Mouse (Mus musculus) midbrain, embryonic 16.5 days (tissue): ENCODE results near the gene Pink1. TPM values are rescaled to one million over a fixed set of nuclear protein-coding genes. Genes with fewer than 3 reads are reported as not detected.

Experiments
- ATAC-seq: fragments of 200-750 bp; cut with Nextera tagmentation; 2 replicates; pipeline ENCODE4 v1.8.0; 2017; ENCODE audit warnings: moderate TSS enrichment
- H3K27ac ChIP-seq: fragments of 300-500 bp; sonication (generic); 2 replicates; pipeline ENCODE4 v1.5.1; 2014; ENCODE audit warnings: mild to moderate bottlenecking, low read length, mixed read lengths
- H3K27me3 ChIP-seq: fragments of 300-500 bp; sonication (generic); 2 replicates; pipeline ENCODE4 v1.6.1; 2014; ENCODE audit warnings: low read depth, low read length, mixed read lengths; ENCODE audit not compliant: control insufficient read depth, insufficient read depth
- H3K36me3 ChIP-seq: fragments of 300-500 bp; sonication (generic); 2 replicates; pipeline ENCODE4 v1.6.1; 2014; ENCODE audit warnings: mild to moderate bottlenecking, low read length, moderate library complexity, mixed read lengths; ENCODE audit not compliant: control insufficient read depth, insufficient read depth
- H3K4me1 ChIP-seq: fragments of 300-500 bp; sonication (generic); 2 replicates; pipeline ENCODE4 v1.6.1; 2014; ENCODE audit warnings: mild to moderate bottlenecking, low read length, mixed read lengths; ENCODE audit not compliant: control insufficient read depth, insufficient read depth
- H3K4me2 ChIP-seq: fragments of 300-500 bp; sonication (generic); 2 replicates; pipeline ENCODE4 v1.6.1; 2014; ENCODE audit warnings: mild to moderate bottlenecking, low read length, mixed read lengths
- H3K4me3 ChIP-seq: fragments of 300-500 bp; sonication (generic); 2 replicates; pipeline ENCODE4 v1.5.1; 2014; ENCODE audit warnings: low read depth, mild to moderate bottlenecking, low read length, moderate library complexity, mixed read lengths
- H3K9ac ChIP-seq: fragments of 300-500 bp; sonication (generic); 2 replicates; pipeline ENCODE4 v1.6.1; 2014; ENCODE audit warnings: low read depth, low read length, mixed read lengths
- H3K9me3 ChIP-seq: fragments of 300-500 bp; sonication (generic); replicated peaks from 2 replicates; pipeline ENCODE4 v1.6.1; 2014; ENCODE audit warnings: mild to moderate bottlenecking, low read length, mixed read lengths; ENCODE audit not compliant: control insufficient read depth, poor library complexity, severe bottlenecking
- WGBS: fragments of 180-500 bp; shearing (Covaris S2); extraction: QIAGEN DNeasy Blood & Tissue Kit; methylation state at CpG from one replicate; pipeline ENCODE4 v1.1.7; 2014; 5-methylcytosine and 5-hydroxymethylcytosine counted together
- polyA plus RNA-seq: library from polyadenylated mRNA; unstranded; fragments of >200 nt; fragmentation: Nextera tagmentation; extraction: Ambion mirVana; gene quantifications from 2 replicates; pipeline ENCODE4 v1.2.1, GENCODE M21; 2015

The Pink1 gene
- polyA plus RNA-seq = 95.4 and 103 TPM in 2 replicates

DNA sequence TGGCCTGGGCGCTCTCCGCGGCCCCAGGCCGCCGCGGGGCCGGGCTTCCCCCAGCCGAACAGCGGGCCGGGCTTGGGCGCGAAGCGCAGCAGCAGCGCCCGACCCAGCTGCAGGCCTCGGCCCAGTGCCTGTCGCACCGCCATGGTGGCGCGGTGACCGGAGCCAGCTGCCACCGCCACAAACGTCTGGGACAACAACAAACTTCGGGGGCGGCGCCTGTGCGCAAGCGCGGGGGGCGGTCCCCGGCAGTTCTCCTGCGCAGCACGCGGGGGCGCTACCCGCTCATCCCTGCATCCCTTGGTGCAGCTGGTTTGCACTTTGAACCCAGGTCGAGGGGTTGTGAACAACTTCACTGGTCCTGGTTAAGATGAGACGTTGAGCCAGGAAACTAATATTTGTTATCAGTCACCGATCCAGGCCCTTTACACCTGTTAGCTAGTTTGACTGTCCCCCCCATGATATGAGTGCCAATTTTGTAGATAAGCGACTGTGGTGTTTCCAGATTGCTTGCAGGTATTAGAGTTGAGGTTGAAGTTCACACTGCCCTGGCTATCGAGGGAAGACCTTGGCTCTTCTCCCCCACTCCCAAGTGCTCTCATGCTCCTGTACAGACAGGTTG lies at the start of gene Pink1:
Gene Pink1 (minus strand): TSS at position 231 of the 619 bp plus-strand sequence.
- Histone ChIP-seq H3K4me3 (peak within 1 kb of the TSS; percentile 89), H3K4me2 (peak within 1 kb of the TSS; percentile 61), H3K4me1 (peaks cover 26% of the 10 kb centered on the region), H3K27ac (peak within 1 kb of the TSS; percentile 91), H3K9ac (peak within 1 kb of the TSS; percentile 93), H3K36me3 (no peaks in the 10 kb centered on the region), H3K27me3 (no peaks in the 10 kb centered on the region), H3K9me3 (no peaks in the 10 kb centered on the region)
- 2% methylated on average over 41 of the region's 41 CpGs for WGBS
- peak; percentile 61; the same call in 1 of the 2 replicates for ATAC-seq

- no peak overlapping the region for H3K4me2 ChIP-seq
These were observed 49.0 kb upstream of the Pink1 start for GRCm38 (mm10) chr4:138375117-138375516.

DNA sequence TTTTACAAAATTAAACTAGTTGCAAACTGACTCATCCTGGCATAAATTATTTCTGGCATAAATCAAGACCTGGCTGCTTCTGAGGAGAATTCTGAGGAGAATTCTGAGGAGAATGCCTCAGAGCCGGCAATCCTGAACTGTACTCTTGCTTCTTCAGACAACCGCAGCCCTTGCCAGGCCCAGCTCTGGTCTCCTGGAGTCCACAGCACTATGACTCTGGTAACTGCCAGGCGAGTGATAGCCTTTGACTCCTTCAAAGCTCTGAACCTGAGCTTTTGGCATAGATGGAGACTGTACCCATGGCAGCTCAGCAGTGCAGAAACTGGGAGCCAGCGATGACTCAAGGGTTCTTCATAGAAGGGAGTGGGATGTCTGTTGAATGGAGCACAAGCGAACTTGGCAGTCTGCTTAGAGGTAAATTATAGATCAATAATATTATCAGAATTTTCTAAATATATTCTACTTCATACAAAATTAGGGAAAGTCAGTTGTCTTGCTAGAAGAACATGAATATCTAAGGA lies 44.9 kb upstream of the Pink1 start:
- H3K4me1 ChIP-seq = peaks cover 5% of the 10 kb centered on the region; the same call in 1 of the 2 replicates
- peaks cover 9% of the 10 kb centered on the region for H3K27me3 ChIP-seq
- H3K4me3 ChIP-seq = no peak overlapping the region
- H3K9ac ChIP-seq = no peak overlapping the region
- 84% methylated on average over 5 of the region's 5 CpGs for WGBS
- ATAC-seq = no peak
- H3K27ac ChIP-seq = no peak overlapping the region
- no peaks in the 10 kb centered on the region for H3K9me3 ChIP-seq
- no peak overlapping the region for H3K4me2 ChIP-seq
- no peaks in the 10 kb centered on the region for H3K36me3 ChIP-seq

More at GRCm38 (mm10) chr4:138375117-138375516, 49.0 kb upstream of the Pink1 start:
- Histone ChIP-seq H3K9ac (no peak overlapping the region), H3K9me3 (no peaks in the 10 kb centered on the region), H3K36me3 (no peaks in the 10 kb centered on the region), H3K4me1 (peaks cover 11% of the 10 kb centered on the region), H3K4me3 (no peak overlapping the region), H3K27me3 (no peaks in the 10 kb centered on the region), H3K27ac (no peak overlapping the region)
- no peak for ATAC-seq
- WGBS = 87% methylated on average over 3 of the region's 3 CpGs

DNA sequence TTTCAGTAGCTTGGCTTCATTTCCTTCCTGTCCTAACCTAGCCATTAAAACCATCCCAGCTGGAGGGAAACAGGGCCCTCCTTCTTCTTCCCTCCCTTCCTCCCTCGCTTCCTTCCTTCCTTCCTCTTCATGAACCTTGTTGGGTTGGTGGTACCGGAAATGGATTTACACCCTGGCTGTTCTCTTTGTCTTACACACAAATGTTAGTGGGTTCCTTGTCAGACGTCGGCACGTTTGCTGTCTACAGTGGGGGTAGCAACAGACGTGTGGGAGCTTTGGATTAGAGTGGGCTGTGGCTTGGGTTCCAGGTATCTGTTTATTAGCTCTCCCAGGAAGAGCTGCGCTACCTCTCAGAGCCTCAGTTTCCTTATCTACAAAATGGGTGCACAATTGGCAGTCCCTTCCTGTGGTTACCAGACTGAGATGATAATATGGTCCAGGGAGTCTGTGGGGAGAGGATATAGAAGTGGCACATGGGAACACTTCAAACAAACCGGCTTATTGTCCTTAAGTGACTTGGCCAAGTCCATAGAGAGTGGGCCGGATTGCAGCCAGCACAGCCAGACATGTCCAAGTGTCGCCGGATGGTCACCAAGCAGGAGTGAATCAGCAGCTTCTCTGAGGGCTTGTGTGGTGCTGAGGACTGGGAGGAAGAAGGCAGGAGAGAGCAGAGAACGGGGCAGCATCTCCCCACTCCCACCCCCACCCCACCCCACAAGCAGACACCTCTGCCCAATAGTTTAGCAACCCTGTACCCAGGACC lies 42.6 kb upstream of the Pink1 start:
- Histone ChIP-seq H3K9ac (no peak overlapping the region), H3K4me1 (peaks cover 5% of the 10 kb centered on the region; the same call in 1 of the 2 replicates), H3K36me3 (no peaks in the 10 kb centered on the region), H3K27ac (no peak overlapping the region), H3K4me2 (no peak overlapping the region), H3K9me3 (no peaks in the 10 kb centered on the region), H3K27me3 (peaks cover 9% of the 10 kb centered on the region), H3K4me3 (no peak overlapping the region)
- 90% methylated on average over 12 of the region's 12 CpGs for WGBS
- no peak for ATAC-seq

DNA sequence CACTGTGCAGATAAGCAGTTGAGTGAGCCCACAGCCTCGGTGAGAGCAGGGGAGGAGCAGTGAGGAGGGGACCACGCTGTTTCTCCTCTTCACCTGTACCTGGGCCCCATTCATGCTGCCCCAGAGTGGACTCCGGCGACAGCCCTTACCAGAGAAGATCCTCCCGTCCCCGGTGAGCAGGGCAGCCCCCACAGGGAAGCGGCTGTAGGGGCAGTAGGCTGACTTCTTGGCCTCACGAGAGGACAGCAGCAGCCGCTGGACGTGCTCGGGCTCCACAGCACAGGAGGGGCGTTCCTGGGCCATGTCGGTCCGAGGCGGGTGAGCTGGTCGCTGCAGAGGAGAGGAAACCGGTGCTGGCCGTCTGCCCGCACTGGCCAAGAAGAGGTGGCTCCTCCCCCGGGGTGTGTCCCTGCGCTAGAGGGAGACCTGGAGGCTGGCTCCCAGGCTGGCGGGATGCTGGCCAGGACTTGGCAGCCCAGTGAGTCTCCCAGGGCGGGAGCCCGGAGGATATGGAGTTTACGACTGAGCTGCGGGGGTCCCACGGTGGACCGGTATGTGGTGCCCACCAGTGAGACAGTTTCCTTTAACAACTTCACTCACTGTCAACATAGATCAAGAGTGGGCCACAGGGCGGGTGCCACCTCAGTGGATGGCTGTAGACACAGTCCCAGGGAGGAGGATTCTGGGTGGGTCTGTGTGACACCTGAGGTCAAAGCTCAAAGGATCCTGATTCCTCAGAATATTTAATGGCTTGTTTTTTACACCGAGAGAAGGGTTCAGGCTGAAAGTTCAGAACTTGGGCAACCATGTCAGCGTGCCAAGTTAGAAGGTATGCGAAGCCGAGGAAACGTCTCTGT lies 41.8 kb upstream of the Pink1 start, which contains the start of gene Cda:
Gene Cda (minus strand): TSS at position 352 of the 857 bp plus-strand sequence.
- Histone ChIP-seq H3K27ac (no peak within 1 kb of the TSS), H3K4me2 (peak within 1 kb of the TSS; percentile 56), H3K36me3 (no peaks in the 10 kb centered on the region), H3K27me3 (peaks cover 9% of the 10 kb centered on the region), H3K4me1 (peaks cover 5% of the 10 kb centered on the region; the same call in 1 of the 2 replicates), H3K9me3 (no peaks in the 10 kb centered on the region), H3K9ac (peak within 1 kb of the TSS; percentile 49; the same call in 1 of the 2 replicates), H3K4me3 (peak within 1 kb of the TSS; percentile 31)
- WGBS = 10% methylated on average over 34 of the region's 34 CpGs
- 0 out of 2 replicates have a peak, but pooled peaks have one; percentile 42 for ATAC-seq

DNA sequence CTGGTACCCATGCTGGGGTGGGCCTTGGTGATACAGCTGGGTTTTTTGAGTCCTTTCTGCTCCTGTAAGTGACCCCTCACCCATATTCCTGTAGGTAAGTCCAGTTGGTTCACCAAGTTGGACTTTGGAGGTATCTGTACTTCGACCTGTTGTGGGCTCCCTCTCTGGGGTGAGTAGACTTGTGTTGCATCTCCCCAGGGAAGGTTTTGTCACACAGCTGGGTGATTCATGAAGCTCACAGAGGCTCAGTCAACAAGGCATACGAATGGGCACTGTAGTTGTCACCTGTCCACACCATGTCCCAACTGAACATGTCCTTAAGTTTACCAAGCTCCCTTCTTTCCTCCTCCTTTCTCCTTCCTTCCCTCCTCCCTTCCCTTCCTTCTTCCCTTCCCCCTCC lies 40.5 kb upstream of the Pink1 start:
- H3K9me3 ChIP-seq = no peaks in the 10 kb centered on the region
- H3K4me3 ChIP-seq = no peak overlapping the region
- peaks cover 8% of the 10 kb centered on the region; the same call in 1 of the 2 replicates for H3K4me1 ChIP-seq
- no peak overlapping the region for H3K27ac ChIP-seq
- no peak overlapping the region for H3K9ac ChIP-seq
- no peaks in the 10 kb centered on the region for H3K36me3 ChIP-seq
- ATAC-seq = no peak
- H3K4me2 ChIP-seq = no peak overlapping the region
- 68% methylated on average over 2 of the region's 2 CpGs for WGBS
- peaks cover 9% of the 10 kb centered on the region for H3K27me3 ChIP-seq

DNA sequence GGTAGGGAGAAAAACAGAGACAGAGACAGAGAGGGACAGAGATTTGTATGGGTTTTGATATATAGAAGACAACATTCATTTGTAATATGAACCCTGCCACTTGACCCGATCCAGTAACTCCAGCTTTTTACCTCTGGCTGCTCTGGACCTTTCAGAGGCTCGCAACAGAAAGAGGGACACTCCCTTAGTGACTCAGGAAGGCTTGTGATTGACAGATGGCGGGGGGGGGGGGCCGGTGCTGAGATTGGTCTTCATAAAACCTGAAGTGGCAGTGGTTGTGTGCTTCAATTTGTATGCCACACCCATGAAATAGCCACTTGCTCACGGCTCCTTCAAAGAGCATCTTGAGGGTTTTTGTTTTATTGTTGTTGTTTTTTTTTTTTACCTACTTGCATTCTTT lies 37.4 kb upstream of the Pink1 start:
- H3K9me3 ChIP-seq = no peaks in the 10 kb centered on the region
- no peak overlapping the region for H3K4me3 ChIP-seq
- no peak for ATAC-seq
- H3K9ac ChIP-seq = no peak overlapping the region
- no peaks in the 10 kb centered on the region for H3K36me3 ChIP-seq
- no peak overlapping the region for H3K4me2 ChIP-seq
- WGBS = 52% methylated on average over 5 of the region's 5 CpGs
- H3K4me1 ChIP-seq = peaks cover 11% of the 10 kb centered on the region; the same call in 1 of the 2 replicates
- H3K27me3 ChIP-seq = peaks cover 6% of the 10 kb centered on the region
- H3K27ac ChIP-seq = no peak overlapping the region

DNA sequence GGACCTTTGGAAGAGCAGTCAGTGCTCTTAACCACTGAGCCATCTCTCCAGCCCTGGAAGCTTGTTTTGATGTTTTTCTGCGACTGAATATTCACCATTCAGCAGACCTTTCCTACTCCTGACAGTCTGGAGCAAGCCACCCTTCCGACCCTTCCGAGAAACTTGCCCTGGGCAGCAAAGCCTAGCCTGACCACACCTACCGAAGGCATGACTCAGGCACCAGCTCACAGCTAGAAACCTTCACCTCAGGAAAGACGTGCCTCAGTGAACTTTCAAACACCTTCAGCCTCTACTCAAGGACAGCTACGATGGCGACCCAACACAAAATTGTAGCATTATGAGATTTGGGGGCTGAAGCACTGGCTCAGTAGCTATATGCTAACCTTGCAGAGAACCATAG lies 36.8 kb upstream of the Pink1 start:
- H3K4me1 ChIP-seq = peaks cover 7% of the 10 kb centered on the region; the same call in 1 of the 2 replicates
- H3K27me3 ChIP-seq = 0 out of 2 replicates have a peak, but pooled peaks cover 4% of the 10 kb centered on the region
- H3K4me3 ChIP-seq = no peak overlapping the region
- H3K4me2 ChIP-seq = no peak overlapping the region
- no peak overlapping the region for H3K9ac ChIP-seq
- 85% methylated on average over 7 of the region's 7 CpGs for WGBS
- ATAC-seq = no peak
- H3K27ac ChIP-seq = no peak overlapping the region
- H3K36me3 ChIP-seq = no peaks in the 10 kb centered on the region
- no peaks in the 10 kb centered on the region for H3K9me3 ChIP-seq
